Mouse (Mus musculus) urinary bladder, postnatal 36 days (tissue): ENCODE measurements at regions not wholly inside any gene's neighbourhood (a gene's known extent, or its start where the extent isn't known, plus 50 kb on each side); places are given as distances from the start of the nearest gene placed in this dataset.

ENCODE experiments used
- DNase-seq, 2 experiments: peaks; one replicate each; pipeline ENCODE4 v3.0.0; 2022; ENCODE audit warnings: low spot score in 2 of 2, mixed read lengths in 1 of 2

GRCm38 (mm10) chr8:44155705-44156321, 446.0 kb upstream of the Adam34 start:
- DNase-seq: no peak

- no peak for DNase-seq
Measured at GRCm38 (mm10) chr8:44165115-44165514, 455.3 kb upstream of the Adam34 start.

- DNase-seq: no peak
Measured at GRCm38 (mm10) chr8:44177016-44177415, 467.2 kb upstream of the Adam34 start.

DNA sequence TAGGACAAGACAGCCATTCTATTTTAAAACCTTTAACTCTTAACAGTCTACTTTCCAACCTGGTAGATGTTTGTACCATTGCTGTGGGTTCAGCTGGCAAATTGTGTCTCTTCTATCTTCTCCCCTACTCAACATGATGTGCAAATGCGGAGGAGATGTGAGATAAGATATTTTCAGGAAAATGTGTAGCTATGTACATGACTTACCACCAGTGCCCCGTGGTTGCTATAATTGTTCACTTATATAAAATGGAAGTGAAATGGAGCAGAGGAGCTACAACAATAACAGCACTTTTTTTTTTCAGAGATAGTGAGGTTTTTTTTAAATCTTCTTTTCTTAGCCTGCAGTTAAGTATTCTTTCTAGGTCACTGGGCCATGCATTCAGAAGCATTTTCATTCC, 492.4 kb upstream of the Adam34 start:
- no peak for DNase-seq

DNA sequence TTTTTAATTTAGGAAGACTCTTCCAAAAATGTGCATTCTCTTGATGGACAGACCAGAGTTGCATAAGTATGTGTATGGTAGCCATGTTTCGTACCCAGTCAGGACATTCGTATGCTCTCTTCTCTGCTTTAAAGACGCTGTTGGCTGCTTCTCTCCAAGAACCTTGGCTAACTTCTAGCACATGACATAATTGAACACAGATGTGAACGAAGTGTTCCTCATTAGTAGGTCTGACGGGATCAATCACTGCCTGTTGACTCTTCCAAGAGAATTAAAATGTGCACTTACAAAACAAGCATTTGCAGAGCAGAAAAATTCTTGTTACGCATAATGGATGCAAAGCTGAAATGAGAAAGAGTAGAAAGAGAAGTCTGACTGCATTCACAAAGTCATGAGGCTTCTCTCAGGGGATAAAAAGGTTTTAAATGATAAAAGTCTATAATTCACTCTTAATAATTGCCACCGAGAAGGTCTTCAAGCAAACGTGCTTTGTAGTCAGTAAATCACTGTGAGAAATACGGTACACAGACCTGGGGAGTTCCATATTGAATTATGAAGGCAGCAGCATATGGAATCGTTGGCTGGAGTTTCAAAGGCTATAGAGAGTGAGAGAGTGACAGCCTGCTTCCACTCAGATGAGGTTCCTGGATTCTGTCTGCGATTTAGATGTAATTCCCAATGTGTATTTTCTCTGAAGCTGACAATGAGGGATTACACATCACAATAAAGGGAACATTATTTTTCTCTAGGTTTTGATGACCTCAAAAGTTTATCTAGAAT, 496.7 kb upstream of the Adam34 start:
- DNase-seq: no peak

DNA sequence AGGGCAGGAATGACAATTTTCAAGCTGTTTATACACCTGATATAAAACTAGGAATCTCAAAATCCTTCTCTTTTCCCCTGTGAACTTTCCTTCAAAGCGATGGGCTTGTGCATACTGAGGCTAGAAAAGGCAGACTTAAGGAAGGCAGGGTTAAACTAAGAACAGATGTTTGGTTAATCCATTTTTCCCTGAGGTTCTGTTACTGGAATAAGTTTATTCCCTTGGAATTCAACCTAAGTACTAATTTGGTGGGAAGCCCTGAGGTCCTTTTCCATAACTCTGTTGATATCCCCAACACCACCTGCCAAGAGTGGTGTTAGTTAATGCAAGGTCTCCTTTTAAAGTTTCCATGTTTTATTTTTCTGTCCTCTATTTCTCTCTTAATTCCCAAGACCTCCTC, 512.5 kb upstream of the Adam34 start:
- no peak for DNase-seq

- no peak for DNase-seq
Measured at GRCm38 (mm10) chr8:44252393-44252792, 542.5 kb upstream of the Adam34 start.

GRCm38 (mm10) chr8:44257051-44257450, 547.2 kb upstream of the Adam34 start:
- DNase-seq: no peak

- DNase-seq: peak; percentile 7 to 9
Measured at GRCm38 (mm10) chr8:44261039-44261438, 551.2 kb upstream of the Adam34 start.

GRCm38 (mm10) chr8:44273300-44273699, 563.5 kb upstream of the Adam34 start:
- DNase-seq: no peak

DNA sequence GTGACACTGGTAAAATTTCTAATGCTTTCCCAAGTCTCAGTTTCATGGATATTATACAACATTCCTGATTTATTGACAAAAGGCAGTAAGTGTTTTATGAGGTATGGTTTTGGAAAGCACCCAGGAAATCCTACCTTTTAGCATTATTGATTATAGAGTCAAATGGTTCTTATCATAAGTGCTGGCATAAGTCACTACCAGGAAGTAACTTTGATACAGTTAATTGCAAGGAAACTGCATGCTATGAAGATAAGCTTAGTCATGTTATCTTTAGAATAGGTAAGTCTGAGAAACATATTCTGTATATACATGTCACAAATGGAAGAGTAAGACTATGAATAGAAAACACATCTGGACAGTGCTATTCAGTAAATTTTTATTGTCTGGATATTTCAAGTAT, 608.4 kb upstream of the Adam34 start:
- no peak for DNase-seq

GRCm38 (mm10) chr8:44334323-44334993, 600.8 kb upstream of the Fat1 start:
- DNase-seq: no peak

- no peak for DNase-seq
Measured at GRCm38 (mm10) chr8:44343401-44343800, 591.8 kb upstream of the Fat1 start.

DNA sequence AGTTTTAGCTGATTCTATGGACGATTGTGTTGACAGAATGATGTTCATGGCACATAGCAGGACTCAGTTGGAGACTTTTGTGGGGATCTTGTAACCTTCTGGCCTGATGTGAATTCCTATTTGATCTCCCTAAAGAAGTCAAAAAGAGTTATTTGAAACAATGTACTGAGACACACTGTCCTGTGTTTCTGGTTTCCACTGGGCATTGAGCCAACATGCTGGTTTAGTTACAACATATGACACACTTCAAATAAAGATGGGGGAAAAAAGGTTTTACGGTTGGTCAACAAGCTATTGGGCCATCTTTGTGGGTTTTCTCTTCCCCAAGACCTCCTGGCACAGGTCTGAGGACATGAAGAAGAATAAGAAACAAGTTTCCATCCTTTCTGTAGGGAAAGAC, 591.3 kb upstream of the Fat1 start:
- peak; percentile 24 to 36 for DNase-seq

- DNase-seq: peak in 1 of 2 experiments; percentile 27
Measured at GRCm38 (mm10) chr8:44347412-44347811, 587.8 kb upstream of the Fat1 start.

DNA sequence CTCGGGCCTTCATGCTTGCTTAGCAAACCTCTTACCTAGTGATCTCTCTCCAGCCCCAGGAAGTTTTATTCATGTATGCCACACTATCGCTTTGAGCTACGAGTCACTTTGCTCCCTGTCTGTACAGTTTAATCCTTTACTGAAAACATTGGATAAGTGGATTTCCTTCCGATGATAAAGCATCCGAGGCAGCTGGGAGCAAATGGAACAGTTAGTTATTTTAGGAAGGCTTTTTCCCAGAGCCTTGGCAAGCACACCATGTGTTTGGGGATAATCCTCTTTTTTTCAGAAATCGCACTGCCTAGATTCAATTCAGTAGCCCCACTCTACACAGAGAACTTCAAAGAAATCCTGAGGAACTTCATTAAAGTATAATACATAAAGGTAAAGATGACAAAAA, 561.3 kb upstream of the Fat1 start:
- DNase-seq: no peak

- no peak for DNase-seq
Measured at GRCm38 (mm10) chr8:44377731-44378130, 557.5 kb upstream of the Fat1 start.

DNA sequence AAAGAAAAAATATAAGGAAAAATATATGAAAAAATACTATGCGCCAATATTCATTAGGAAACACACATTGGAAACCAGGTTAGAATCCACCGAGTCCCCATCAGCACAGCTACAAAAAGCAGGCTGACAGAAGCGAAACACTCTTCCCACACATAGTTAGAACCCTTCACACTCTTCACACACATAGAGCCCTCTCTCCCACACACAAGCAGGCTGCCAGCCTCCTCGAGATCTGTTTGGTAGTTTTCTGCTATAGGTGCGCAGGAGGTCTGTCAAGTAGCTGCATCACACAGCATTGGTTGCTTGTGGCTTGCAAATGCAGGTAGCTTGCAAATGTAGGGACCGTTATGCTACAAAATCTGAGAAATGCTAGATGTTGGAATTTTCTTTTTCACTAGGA, 526.8 kb upstream of the Fat1 start:
- DNase-seq: no peak

DNA sequence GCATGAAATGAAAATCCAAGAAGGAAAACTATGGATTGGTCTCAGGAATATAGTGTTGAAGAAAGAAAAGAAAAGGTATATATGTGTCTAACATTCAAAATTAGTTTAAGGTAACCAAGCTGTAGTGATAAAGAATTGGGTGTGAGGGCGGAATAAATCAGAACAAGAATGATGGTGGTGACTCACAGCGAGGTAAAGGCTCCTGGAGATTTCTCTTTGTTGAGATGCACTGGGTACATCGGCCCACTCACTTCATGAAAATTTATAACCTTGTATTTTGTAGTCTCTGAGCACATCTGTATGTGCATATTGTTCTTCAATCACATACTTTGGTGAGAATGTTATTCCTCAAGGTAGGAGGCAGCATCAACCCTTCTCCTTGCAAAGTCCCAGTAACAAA, 525.0 kb upstream of the Fat1 start:
- DNase-seq: no peak

- no peak for DNase-seq
Measured at GRCm38 (mm10) chr8:44418003-44418402, 517.2 kb upstream of the Fat1 start.

GRCm38 (mm10) chr8:44455433-44455832, 479.8 kb upstream of the Fat1 start:
- no peak for DNase-seq

DNA sequence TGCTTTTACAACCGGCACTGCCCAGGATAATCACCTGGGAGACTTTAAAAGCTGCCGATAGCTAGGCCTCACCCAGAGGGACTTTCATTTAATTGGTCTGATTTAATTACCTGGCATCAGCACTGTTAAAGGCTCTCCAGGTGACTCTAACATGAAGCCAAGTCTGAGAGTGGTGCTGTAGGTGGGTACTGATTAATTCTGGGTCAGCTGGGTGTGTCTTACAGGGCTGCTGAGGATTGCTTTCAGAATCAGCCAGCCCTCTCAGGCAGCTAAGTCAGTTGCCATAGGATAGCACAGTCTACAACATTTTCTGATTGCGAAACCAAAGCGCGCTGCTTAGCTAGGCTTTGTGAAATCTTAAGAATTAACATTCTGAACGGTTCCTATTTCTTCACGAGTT, 478.9 kb upstream of the Fat1 start:
- peak in 1 of 2 experiments; percentile 1 for DNase-seq
